Mouse (Mus musculus) cerebellum, adult (tissue): Measurements from ENCODE around the gene Apol11a.
"Not testable (repeated sequence)": the region's sequence is repeated elsewhere in the genome, so short reads cannot be mapped to it uniquely, and the experiment has no call there.

Source experiments
- ATAC-seq: cut with Nextera tagmentation; 2 replicates; pipeline ENCODE4 v1.9.2; 2017; ENCODE audit warnings: mild to moderate bottlenecking, moderate library complexity, mixed read lengths; ENCODE audit not compliant: insufficient number of reproducible peaks, low FRiP score, low TSS enrichment

The Apol11a gene

GRCm38 (mm10) chr15:77507966-77508365 is at the start of gene Apol11a:
Gene Apol11a (plus strand): TSS chr15:77508271.
- not testable (repeated sequence) for ATAC-seq

- not testable (repeated sequence) for ATAC-seq
Measured at GRCm38 (mm10) chr15:77474699-77475390, 33.2 kb upstream of the Apol11a start.

- ATAC-seq = not testable (repeated sequence)
Measured at GRCm38 (mm10) chr15:77476693-77477092, 31.4 kb upstream of the Apol11a start, which contains the start of gene Apol10a. Gene Apol10a (plus strand): TSS chr15:77477047.

- ATAC-seq = no peak
Measured at GRCm38 (mm10) chr15:77482140-77482794, 25.8 kb upstream of the Apol11a start.

DNA sequence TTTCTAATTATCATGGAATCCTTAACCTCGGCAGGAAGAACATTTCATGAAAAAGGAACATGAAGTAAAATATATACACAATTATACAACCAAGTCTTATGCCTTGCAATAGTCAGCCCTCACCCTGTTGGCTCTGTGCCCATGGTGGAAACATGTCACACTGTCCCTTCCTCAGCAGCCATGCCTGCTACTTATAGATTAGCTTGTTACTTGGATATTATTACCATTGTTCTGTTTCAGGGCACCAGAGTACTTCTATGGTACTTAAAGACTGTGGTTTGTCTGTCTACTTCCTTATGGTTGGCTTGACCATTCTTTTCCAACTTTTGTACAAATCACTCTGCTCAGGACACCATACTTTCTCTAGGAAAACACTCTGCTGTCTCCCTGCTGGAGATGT is 14.9 kb upstream of the Apol11a start:
- not testable (repeated sequence) for ATAC-seq

- ATAC-seq = not testable (repeated sequence)
Measured at GRCm38 (mm10) chr15:77494694-77495093, 13.4 kb upstream of the Apol11a start.

- not testable (repeated sequence) for ATAC-seq
Measured at GRCm38 (mm10) chr15:77520596-77520995, 12.5 kb downstream of the Apol11a start.

- ATAC-seq = not testable (repeated sequence)
Measured at GRCm38 (mm10) chr15:77523186-77523843, 15.2 kb downstream of the Apol11a start.

DNA sequence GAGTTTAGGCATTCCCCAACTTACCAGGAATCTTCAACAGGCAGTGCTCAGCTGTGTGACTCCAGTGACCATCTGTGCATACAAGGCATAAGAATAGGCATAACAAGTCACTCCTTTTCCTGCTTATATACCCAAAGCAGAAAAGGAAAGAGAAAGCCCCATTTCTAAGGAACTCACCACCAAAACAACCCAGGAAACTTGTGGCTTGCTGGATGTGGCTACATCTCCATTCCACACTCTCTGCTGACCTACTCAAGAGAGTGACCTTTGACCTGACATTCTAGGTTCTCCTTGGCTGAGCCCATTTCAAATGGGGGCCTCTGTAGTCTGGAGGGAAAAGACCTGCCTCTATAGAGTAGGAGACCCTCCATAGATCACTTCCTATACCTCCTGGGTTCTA is 25.1 kb downstream of the Apol11a start, which contains the start of gene Apol7c:
Apol7c (minus strand) TSS at position 101 of the 400 bp plus-strand sequence.
- no peak for ATAC-seq

DNA sequence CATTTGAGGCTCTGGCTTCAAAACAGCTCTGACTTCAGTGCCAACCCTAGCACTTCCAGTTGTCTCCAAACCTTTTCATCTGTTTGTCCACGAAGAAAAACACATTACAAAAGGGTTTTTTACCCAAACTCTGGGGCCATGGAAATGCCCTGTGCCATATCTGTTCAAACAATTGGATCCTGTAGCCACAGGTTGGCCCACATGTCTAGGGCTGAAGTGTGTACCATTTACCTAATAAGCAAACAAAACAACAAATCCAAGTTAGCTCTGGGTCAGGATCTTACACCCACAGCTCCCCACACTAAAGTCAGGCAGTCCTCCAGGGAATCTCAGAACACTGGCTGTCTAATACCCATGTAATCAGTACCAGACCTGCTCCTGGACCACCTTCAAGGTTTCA is 31.1 kb downstream of the Apol11a start:
- ATAC-seq = not testable (repeated sequence)

- ATAC-seq = no peak
Measured at GRCm38 (mm10) chr15:77561792-77562191, 53.7 kb downstream of the Apol11a start, which contains the start of gene 1700025B11Rik. Gene 1700025B11Rik (minus strand): TSS chr15:77561892.

- ATAC-seq = no peak
Measured at GRCm38 (mm10) chr15:77563219-77563618, 55.1 kb downstream of the Apol11a start.
